Mouse (Mus musculus): ENCODE measurements around the gene Ap1b1.

DNA sequence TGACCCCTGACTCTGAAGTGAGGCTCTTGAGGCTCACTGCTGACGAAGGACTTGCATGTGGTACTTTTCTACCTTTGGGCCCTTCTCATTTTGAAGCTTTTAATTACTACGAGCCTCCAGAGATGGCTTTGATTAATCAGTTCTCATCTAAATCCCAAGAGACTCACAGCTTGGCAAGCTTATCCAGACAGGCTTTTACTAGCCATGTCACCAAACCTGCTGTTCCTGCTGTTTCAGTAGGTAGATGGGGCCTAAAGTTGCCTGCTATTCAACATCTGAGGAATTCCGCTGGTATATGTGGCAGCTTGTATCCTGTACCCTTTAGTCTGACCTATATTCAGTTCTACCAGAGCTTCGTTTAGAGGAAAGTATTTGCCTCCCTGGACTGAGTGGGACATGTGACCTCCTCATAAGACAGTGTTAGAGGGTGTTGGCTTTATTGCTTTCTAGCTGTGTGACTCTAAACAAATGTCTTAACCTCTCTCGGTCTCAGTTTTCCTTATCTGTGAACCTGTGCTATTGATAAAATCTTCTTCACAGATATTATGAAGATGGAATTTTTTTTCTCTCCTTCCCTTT, 10.1 kb downstream of the Ap1b1 start:
- TF ChIP-seq CTCF (IDR thresholded peaks at IDR 0.05; ENCODE audit: control insufficient read depth, insufficient read depth, insufficient replicate concordance, low read depth, low read length): no peak
- TF ChIP-seq POLR2A (IDR thresholded peaks at IDR 0.05; ENCODE audit: control insufficient read depth, low read depth, low read length): no peak

Data from testis, adult 2 months (tissue).